Mouse (Mus musculus): ENCODE data around the gene Stk24. TPM values are rescaled to one million over a fixed set of nuclear protein-coding genes. Genes with fewer than 3 reads are reported as not detected.

The Stk24 gene
- polyA plus RNA-seq, 1 experiment from 2014 or later, result 21.2 TPM

- Histone ChIP-seq H3K4me2 (replicated peaks) (no peak overlapping the region), H3K9me3 (no peaks in the 10 kb centered on the region), H3K9ac (replicated peaks) (no peak overlapping the region), H3K27me3 (no peaks in the 10 kb centered on the region), H3K36me3 (peaks cover 79% of the 10 kb centered on the region), H3K27ac (no peak overlapping the region), H3K4me3 (replicated peaks) (no peak overlapping the region), H3K4me1 (replicated peaks) (no peaks in the 10 kb centered on the region)
- ATAC-seq, result no peak
- 93% methylated on average over 10 of the region's 10 CpGs for WGBS
Observed at GRCm38 (mm10) chr14:121276016-121276415, 103.8 kb downstream of the Stk24 start.

- Histone ChIP-seq H3K36me3 (peaks cover 76% of the 10 kb centered on the region), H3K4me3 (replicated peaks) (no peak overlapping the region)
Observed at GRCm38 (mm10) chr14:121274985-121275384, 104.8 kb downstream of the Stk24 start.

GRCm38 (mm10) chr14:121270490-121270889, 109.3 kb downstream of the Stk24 start:
- H3K4me3 ChIP-seq (replicated peaks), result no peak overlapping the region
- no peak for ATAC-seq
- H3K9ac ChIP-seq (replicated peaks), result no peak overlapping the region
- no peaks in the 10 kb centered on the region for H3K9me3 ChIP-seq
- H3K27me3 ChIP-seq, result no peaks in the 10 kb centered on the region
- no peak overlapping the region for H3K4me2 ChIP-seq (replicated peaks)
- 88% methylated on average over 6 of the region's 6 CpGs for WGBS
- no peak overlapping the region for H3K27ac ChIP-seq
- H3K4me1 ChIP-seq (replicated peaks), result no peaks in the 10 kb centered on the region
- H3K36me3 ChIP-seq, result peaks cover 56% of the 10 kb centered on the region

More at GRCm38 (mm10) chr14:121274985-121275384, 104.8 kb downstream of the Stk24 start:
- Histone ChIP-seq H3K27ac (no peak overlapping the region), H3K4me1 (replicated peaks) (no peaks in the 10 kb centered on the region), H3K4me2 (replicated peaks) (no peak overlapping the region), H3K9ac (replicated peaks) (no peak overlapping the region), H3K9me3 (no peaks in the 10 kb centered on the region), H3K27me3 (no peaks in the 10 kb centered on the region)
- no peak for ATAC-seq
- WGBS, result 88% methylated on average over 12 of the region's 12 CpGs

GRCm38 (mm10) chr14:121267801-121268200, 112.0 kb downstream of the Stk24 start:
- WGBS, result 68% methylated on average over 8 of the region's 8 CpGs
- no peak for ATAC-seq
- no peak overlapping the region for H3K9ac ChIP-seq (replicated peaks)
- peaks cover 31% of the 10 kb centered on the region for H3K36me3 ChIP-seq
- H3K4me1 ChIP-seq (replicated peaks), result no peaks in the 10 kb centered on the region
- no peak overlapping the region for H3K4me3 ChIP-seq (replicated peaks)
- H3K9me3 ChIP-seq, result no peaks in the 10 kb centered on the region
- no peak overlapping the region for H3K27ac ChIP-seq
- no peak overlapping the region for H3K4me2 ChIP-seq (replicated peaks)
- H3K27me3 ChIP-seq, result no peaks in the 10 kb centered on the region

- no peak overlapping the region for H3K4me2 ChIP-seq (replicated peaks)
- no peak for ATAC-seq
- no peaks in the 10 kb centered on the region for H3K27me3 ChIP-seq
- H3K36me3 ChIP-seq, result peaks cover 6% of the 10 kb centered on the region
- H3K9me3 ChIP-seq, result no peaks in the 10 kb centered on the region
- no peak overlapping the region for H3K9ac ChIP-seq (replicated peaks)
- H3K4me1 ChIP-seq (replicated peaks), result peaks cover 3% of the 10 kb centered on the region; the same call in 1 of the 2 replicates
- H3K27ac ChIP-seq, result no peak overlapping the region
- 89% methylated on average over 6 of the region's 6 CpGs for WGBS
- no peak overlapping the region for H3K4me3 ChIP-seq (replicated peaks)
Observed at GRCm38 (mm10) chr14:121264453-121264852, 115.4 kb downstream of the Stk24 start.

GRCm38 (mm10) chr14:121263912-121264311, 115.9 kb downstream of the Stk24 start:
- ATAC-seq, result no peak
- Histone ChIP-seq H3K4me3 (replicated peaks) (no peak overlapping the region), H3K9me3 (no peaks in the 10 kb centered on the region), H3K4me2 (replicated peaks) (no peak overlapping the region), H3K27me3 (no peaks in the 10 kb centered on the region), H3K27ac (no peak overlapping the region), H3K36me3 (peaks cover 6% of the 10 kb centered on the region), H3K9ac (replicated peaks) (no peak overlapping the region), H3K4me1 (replicated peaks) (peaks cover 6% of the 10 kb centered on the region; the same call in 1 of the 2 replicates)
- 82% methylated on average over 2 of the region's 2 CpGs for WGBS

GRCm38 (mm10) chr14:121262606-121263005, 117.2 kb downstream of the Stk24 start:
- H3K4me1 ChIP-seq (replicated peaks), result peaks cover 6% of the 10 kb centered on the region; the same call in 1 of the 2 replicates
- no peak for ATAC-seq
- WGBS, result 69% methylated on average over 4 of the region's 4 CpGs

GRCm38 (mm10) chr14:121261229-121261879, 118.5 kb downstream of the Stk24 start:
- Histone ChIP-seq H3K36me3 (peaks cover 16% of the 10 kb centered on the region), H3K27me3 (no peaks in the 10 kb centered on the region), H3K9me3 (no peaks in the 10 kb centered on the region), H3K4me2 (replicated peaks) (no peak overlapping the region), H3K4me1 (replicated peaks) (peaks cover 6% of the 10 kb centered on the region; the same call in 1 of the 2 replicates), H3K4me3 (replicated peaks) (no peak overlapping the region), H3K9ac (replicated peaks) (no peak overlapping the region), H3K27ac (no peak overlapping the region)
- no peak for ATAC-seq
- 84% methylated on average over 5 of the region's 5 CpGs for WGBS

More at GRCm38 (mm10) chr14:121262606-121263005, 117.2 kb downstream of the Stk24 start:
- Histone ChIP-seq H3K36me3 (peaks cover 14% of the 10 kb centered on the region), H3K27me3 (no peaks in the 10 kb centered on the region), H3K9ac (replicated peaks) (no peak overlapping the region), H3K4me2 (replicated peaks) (no peak overlapping the region), H3K4me3 (replicated peaks) (no peak overlapping the region), H3K27ac (no peak overlapping the region), H3K9me3 (no peaks in the 10 kb centered on the region)

- 45% methylated on average over 7 of the region's 7 CpGs for WGBS
- Histone ChIP-seq H3K27ac (0 out of 2 replicates have a peak overlapping the region, but pooled peaks have one; percentile 16), H3K4me1 (replicated peaks) (peaks cover 6% of the 10 kb centered on the region; the same call in 1 of the 2 replicates), H3K4me2 (replicated peaks) (no peak overlapping the region), H3K36me3 (peaks cover 22% of the 10 kb centered on the region; the same call in 1 of the 2 replicates), H3K4me3 (replicated peaks) (no peak overlapping the region), H3K27me3 (no peaks in the 10 kb centered on the region), H3K9ac (replicated peaks) (no peak overlapping the region), H3K9me3 (no peaks in the 10 kb centered on the region)
- peak; percentile 29 for ATAC-seq
Observed at GRCm38 (mm10) chr14:121259789-121260188, 120.0 kb downstream of the Stk24 start.

GRCm38 (mm10) chr14:121259332-121259731, 120.5 kb downstream of the Stk24 start:
- Histone ChIP-seq H3K4me2 (replicated peaks) (no peak overlapping the region), H3K4me1 (replicated peaks) (peaks cover 6% of the 10 kb centered on the region; the same call in 1 of the 2 replicates), H3K9ac (replicated peaks) (no peak overlapping the region), H3K27ac (peak overlapping the region; percentile 16; the same call in 1 of the 2 replicates), H3K27me3 (no peaks in the 10 kb centered on the region), H3K4me3 (replicated peaks) (no peak overlapping the region), H3K36me3 (peaks cover 22% of the 10 kb centered on the region; the same call in 1 of the 2 replicates), H3K9me3 (no peaks in the 10 kb centered on the region)
- 55% methylated on average over 11 of the region's 11 CpGs for WGBS
- ATAC-seq, result peak; percentile 40

GRCm38 (mm10) chr14:121256896-121257295, 122.9 kb downstream of the Stk24 start:
- H3K9me3 ChIP-seq, result no peaks in the 10 kb centered on the region
- no peak overlapping the region for H3K4me3 ChIP-seq (replicated peaks)
- peaks cover 22% of the 10 kb centered on the region; the same call in 1 of the 2 replicates for H3K36me3 ChIP-seq
- no peak overlapping the region for H3K9ac ChIP-seq (replicated peaks)
- H3K27me3 ChIP-seq, result no peaks in the 10 kb centered on the region
- H3K27ac ChIP-seq, result no peak overlapping the region
- peaks cover 10% of the 10 kb centered on the region; the same call in 1 of the 2 replicates for H3K4me1 ChIP-seq (replicated peaks)
- WGBS, result 94% methylated on average over 7 of the region's 7 CpGs
- no peak for ATAC-seq
- no peak overlapping the region for H3K4me2 ChIP-seq (replicated peaks)

GRCm38 (mm10) chr14:121255469-121255868, 124.3 kb downstream of the Stk24 start:
- H3K4me2 ChIP-seq (replicated peaks), result no peak overlapping the region
- no peaks in the 10 kb centered on the region for H3K9me3 ChIP-seq
- no peaks in the 10 kb centered on the region for H3K27me3 ChIP-seq
- no peak for ATAC-seq
- H3K4me3 ChIP-seq (replicated peaks), result no peak overlapping the region
- no peak overlapping the region for H3K9ac ChIP-seq (replicated peaks)
- H3K4me1 ChIP-seq (replicated peaks), result peaks cover 13% of the 10 kb centered on the region; the same call in 1 of the 2 replicates
- WGBS, result 91% methylated on average over 13 of the region's 13 CpGs
- peaks cover 27% of the 10 kb centered on the region for H3K36me3 ChIP-seq
- no peak overlapping the region for H3K27ac ChIP-seq
